Mouse (Mus musculus): ENCODE results near the gene Vat1.

GRCm38 (mm10) chr11:101468731-101469130, 2.7 kb upstream of the Vat1 start:
- TF ChIP-seq CTCF (IDR thresholded peaks at IDR 0.05; ENCODE audit: borderline replicate concordance, extremely low read depth, insufficient read depth, insufficient read length) = no peak
- TF ChIP-seq POLR2A (IDR thresholded peaks at IDR 0.05; ENCODE audit: borderline replicate concordance, extremely low read depth, insufficient read depth, insufficient read length, poor library complexity, severe bottlenecking) = no peak

Measured in brain, embryonic 14.5 days (tissue).